Mouse (Mus musculus) A20 (cell line): ENCODE results near the gene Wfdc2.

Source experiments
- DNase-seq: peaks from one replicate; pipeline ENCODE4 v3.0.0-alpha.2; 2011; ENCODE audit warnings: low read depth, low spot score

Wfdc2 gene

GRCm38 (mm10) chr2:164562391-164563188 lies at the start of gene Wfdc2:
Wfdc2 (plus strand) TSS chr2:164562413.
- DNase-seq: no peak

DNA sequence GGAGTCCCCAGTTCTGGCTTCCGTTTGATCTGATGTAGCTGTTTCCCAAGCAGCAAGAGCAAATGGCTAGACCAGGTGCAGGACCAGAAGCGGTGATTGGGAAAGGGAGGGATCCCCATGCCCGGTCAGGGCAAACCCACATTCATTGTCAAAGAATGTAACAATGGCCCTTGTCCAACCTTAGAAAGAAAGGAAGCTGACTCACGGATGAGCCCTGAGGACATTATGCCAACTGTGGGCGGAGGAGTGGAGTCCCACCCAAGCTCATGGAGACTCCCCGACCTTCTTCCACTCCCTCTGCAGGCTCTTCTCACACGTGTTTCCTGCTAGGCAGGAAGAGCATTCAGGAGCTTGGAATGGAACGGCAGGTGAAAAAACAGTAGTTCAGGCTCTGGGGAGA lies 48.8 kb upstream of the Wfdc2 start:
- DNase-seq: no peak

DNA sequence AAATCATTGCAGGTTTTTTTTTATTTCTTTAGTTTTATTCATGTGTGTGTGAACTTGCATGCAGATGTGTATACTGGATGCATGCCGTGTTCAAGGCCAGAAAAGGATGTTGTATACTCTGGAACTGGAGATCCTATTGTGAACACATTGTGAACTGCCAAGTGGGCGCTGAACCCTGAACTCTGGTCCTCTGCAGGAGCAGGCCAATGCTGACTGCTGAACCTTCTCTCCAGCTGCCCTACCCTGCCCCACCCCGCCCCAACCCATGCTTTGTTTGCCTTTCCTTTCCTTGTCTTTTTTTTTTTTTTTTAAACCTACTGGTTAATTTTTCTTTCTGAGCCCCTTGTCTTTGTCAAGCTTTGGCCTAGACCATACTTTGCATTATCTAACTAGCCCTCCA lies 47.3 kb upstream of the Wfdc2 start:
- DNase-seq: no peak

DNA sequence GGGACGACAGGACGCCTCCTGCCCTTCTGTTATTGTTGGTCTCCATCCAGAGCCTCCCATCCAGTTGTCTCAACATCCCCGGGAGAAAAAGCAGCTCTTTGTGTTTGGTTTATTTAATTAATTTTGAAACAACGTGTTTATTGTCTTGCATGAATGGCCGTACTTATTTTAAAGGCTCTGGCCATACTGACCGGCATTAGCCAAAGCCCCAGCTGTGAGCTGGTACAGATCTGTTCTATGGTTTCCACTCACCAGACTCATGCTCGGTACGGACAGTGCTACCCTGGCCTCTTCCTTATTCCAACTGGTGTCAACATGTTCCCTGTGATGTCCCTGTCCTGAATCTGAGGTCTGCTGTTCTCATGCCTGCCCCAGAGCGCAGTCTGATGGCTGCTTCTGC lies 46.3 kb upstream of the Wfdc2 start:
- no peak for DNase-seq

GRCm38 (mm10) chr2:164516592-164516991 lies 45.6 kb upstream of the Wfdc2 start:
- no peak for DNase-seq

GRCm38 (mm10) chr2:164517485-164518221 lies 44.6 kb upstream of the Wfdc2 start:
- DNase-seq: peak; percentile 72

DNA sequence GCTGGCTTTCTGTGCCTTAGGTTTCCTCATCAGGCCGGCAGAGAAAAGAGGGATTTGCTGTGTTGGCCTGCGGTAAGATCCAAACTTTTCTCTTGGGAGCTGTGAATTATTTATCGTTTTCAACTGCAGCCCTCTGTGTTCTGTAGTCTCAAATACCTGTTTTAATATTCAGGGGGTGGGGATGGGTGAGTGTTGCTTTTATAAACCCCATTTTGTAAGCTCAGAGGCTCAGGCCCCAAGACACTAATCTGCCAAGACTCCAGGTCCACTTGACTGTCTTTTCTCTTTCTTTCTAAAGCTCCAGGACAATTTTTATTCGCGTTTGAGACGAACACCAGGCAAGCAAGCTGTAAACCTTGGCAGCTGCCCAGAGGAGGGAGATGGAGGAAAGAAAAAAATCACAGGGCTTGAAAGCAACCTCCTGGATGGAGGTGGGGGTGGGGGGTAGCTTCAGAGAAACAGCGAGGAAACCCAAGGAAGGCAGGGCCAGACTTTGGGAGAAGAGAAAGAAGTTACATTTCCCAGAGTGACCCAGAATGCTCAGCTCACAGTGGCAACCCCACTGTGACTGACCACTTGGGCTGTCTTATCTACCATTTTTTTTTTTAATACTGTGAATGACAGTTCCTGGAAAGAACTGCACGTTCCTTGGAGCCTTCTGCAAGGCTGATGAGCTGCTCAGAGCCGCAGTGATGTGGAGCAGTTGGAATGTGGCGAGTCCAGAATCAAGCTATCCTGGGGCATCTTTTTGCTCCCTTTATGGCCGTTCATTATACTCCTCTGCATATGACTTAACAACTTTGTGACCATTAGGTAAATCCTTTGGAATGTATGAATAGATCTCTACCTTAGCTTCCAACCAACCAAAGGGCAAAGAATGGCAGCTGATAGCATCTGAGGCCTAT lies 43.7 kb upstream of the Wfdc2 start:
- no peak for DNase-seq

GRCm38 (mm10) chr2:164519171-164519526 lies 43.1 kb upstream of the Wfdc2 start:
- no peak for DNase-seq

- DNase-seq: peak; percentile 85
Measured at GRCm38 (mm10) chr2:164520782-164521181, 41.4 kb upstream of the Wfdc2 start.

DNA sequence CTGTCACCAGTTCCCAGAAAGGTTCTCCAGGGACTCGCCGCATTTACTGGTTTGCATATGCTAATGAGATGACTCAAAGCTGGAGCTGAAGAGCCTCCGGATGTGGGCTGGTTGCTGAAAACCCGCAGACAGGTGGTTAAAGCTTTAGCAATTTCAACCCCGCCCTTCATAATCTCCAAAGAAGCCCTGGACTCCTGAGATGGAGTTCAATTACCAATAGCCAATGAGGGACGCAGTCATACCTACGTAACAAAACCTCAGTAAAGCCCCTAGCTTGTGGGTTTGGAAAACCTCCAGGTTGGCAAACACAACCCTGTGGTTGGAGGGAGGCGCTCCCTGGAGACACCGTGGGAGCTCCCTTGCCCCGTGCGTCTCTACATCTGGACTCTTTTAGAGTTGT lies 40.4 kb upstream of the Wfdc2 start:
- peak; percentile 96 for DNase-seq

- no peak for DNase-seq
Measured at GRCm38 (mm10) chr2:164522280-164522679, 39.9 kb upstream of the Wfdc2 start.

- peak; percentile 82 for DNase-seq
Measured at GRCm38 (mm10) chr2:164523301-164523773, 38.9 kb upstream of the Wfdc2 start.

GRCm38 (mm10) chr2:164528557-164528956 lies 33.7 kb upstream of the Wfdc2 start:
- DNase-seq: peak; percentile 16

DNA sequence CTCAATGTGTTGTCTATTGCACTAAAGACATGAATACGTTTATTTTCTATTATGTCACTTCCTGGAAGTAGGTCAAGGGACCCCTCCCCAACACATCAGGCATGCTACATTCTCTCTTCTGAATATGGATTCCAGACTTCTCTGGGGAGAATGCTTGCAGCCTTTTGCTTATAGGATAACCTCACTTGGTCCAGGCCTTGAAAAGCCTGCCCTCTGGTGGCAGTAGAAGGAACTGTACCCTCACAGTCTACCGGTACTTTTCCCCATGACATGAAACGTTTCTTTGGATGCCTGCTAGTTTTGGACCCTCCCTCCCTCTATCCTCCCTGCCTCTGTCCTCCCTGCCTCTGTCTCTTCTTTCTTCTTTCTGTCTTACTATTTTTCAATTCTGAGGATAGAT lies 31.0 kb upstream of the Wfdc2 start:
- DNase-seq: peak; percentile 75

GRCm38 (mm10) chr2:164534315-164534714 lies 27.9 kb upstream of the Wfdc2 start:
- no peak for DNase-seq

DNA sequence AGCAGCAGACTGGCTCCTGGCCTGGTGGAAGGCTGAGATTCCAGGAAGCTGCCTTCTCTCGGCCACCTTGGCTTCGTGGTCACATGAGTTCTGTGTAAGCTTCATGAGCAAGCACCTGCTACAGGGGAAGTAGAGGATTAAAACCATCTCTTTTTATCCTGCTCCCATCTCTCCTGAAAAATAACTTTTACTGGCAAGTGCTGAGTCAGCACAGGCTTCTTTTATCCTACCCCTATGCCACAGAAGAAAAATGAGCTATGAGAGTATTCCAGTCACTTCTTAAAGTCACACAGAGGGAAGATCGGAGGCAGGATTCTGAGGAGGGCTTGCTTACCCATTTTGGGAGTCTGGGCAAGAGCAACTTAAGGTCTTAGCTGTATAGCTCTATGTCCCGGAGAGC lies 25.2 kb upstream of the Wfdc2 start:
- no peak for DNase-seq

DNA sequence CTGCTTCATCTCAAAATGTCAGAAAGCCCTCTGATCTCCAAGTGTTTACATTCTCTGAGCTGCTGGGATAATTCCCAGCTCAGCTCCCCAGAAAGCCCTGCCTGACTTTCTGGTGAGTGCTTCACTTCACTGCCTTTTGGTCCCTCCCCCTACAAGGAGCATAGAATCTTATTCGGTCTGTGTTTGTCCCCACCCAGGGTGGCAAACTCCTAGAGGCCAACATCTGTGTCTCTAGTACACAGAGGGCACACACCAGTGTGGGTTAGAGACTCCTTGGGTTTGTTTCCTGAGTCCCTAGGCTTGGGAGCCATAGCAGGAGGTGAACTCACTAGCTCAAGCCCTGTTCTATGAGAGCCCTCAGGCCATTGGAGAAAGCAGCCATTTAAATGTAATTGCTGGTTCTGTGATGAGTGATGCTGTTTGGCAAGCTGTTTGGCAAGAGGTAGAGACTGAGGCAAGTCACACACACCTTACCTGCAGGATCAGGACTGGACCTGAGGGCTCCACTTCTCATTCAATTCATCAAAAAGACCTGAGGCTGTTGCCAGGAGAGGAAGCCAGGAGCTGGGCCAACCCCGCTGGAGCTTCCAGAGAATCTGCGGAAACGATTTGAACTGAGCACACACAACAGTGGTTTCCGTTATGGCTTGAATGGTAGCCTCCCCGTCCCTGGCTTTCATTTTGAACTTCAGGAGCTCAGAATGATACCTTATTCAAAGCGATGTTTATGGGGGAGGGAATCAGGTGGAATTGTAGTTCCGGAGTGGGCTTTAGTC lies 21.4 kb upstream of the Wfdc2 start:
- no peak for DNase-seq

DNA sequence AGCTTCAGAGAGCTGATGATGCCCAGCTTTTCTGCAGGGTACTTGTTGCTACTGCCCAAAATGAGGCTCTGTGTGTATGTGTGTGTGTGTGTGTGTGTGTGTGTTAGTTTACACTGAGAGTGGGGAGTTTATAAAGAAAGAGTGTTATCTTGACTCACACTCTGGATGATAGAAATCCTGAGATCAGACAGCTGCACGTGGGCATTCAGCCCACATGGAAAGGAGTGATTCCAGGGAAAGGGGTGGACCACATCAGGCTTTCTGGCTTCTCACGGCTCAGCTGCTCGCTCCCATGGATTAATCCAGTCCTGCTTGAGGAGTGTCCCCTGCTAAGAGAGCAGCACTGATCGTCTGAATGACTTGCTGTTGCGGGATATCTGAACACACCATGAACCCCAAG lies 20.1 kb upstream of the Wfdc2 start:
- DNase-seq: no peak

DNA sequence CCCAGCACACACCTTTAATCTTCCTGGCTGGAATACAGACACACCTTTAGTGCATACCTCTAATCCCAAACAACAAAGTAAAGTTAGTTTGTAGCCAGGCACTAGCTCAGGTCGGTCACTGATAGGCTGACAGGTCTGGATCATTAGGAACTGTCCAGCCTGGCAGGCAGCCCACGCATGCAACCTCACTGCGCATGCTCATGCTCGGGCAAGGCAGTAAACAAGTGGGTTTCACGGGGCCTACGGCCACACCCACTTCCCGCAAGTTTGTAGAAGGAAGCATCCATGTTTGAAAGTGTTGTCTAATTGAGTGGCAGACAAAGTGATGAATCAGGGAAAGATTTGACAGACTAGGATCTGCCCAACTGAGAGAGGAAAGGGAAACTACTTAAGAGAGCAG lies 19.6 kb upstream of the Wfdc2 start:
- no peak for DNase-seq

DNA sequence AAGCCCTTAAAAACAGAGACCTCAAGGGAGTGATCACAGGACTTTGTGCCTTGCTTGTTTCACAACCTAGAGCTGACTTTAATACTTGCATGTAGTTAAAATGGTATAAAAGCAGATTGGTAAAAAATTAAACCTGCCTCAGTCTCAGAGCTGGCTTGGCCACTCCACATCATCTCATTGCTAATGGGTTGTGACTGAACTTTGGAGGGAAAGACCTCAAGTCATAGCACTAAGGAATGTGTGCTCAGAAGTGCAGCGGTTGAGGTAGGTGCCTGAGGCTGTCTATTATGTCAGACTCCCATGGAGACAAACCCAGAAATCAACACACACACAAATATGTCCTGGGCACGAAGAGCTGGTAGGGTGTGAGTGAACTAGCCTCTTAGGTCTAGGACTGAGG lies 18.5 kb upstream of the Wfdc2 start:
- no peak for DNase-seq

- no peak for DNase-seq
Measured at GRCm38 (mm10) chr2:164544454-164545097, 17.6 kb upstream of the Wfdc2 start.
